Mouse (Mus musculus) liver, postnatal 0 days (tissue): ENCODE results near the gene Zfand4. TPM values are rescaled to one million over a fixed set of nuclear protein-coding genes. Genes with fewer than 3 reads are reported as not detected.

Experiments used
- ATAC-seq: fragments of 200-750 bp; cut with Nextera tagmentation; 2 replicates; pipeline ENCODE4 v1.8.0; 2017; ENCODE audit warnings: mild to moderate bottlenecking, moderate library complexity
- DNase-seq: peaks from one replicate; pipeline ENCODE4 v3.0.0-alpha.2; 2016
- H3K27ac ChIP-seq: fragments of 300-500 bp; sonication (generic); 2 replicates; pipeline ENCODE4 v1.5.1; 2014; ENCODE audit warnings: antibody characterized with exemption, moderate library complexity, mild to moderate bottlenecking, low read depth
- H3K27me3 ChIP-seq: fragments of 300-500 bp; sonication (generic); 2 replicates; pipeline ENCODE4 v1.6.1; 2014; ENCODE audit warnings: low read length, control low read depth, mixed read lengths; ENCODE audit not compliant: insufficient read depth
- H3K36me3 ChIP-seq: fragments of 300-500 bp; sonication (generic); replicated peaks from 2 replicates; pipeline ENCODE4 v1.6.1; 2014; ENCODE audit warnings: mild to moderate bottlenecking, control low read depth, low read length, moderate library complexity, mixed read lengths; ENCODE audit not compliant: insufficient read depth
- H3K4me1 ChIP-seq: fragments of 300-500 bp; sonication (generic); 2 replicates; pipeline ENCODE4 v1.6.1; 2014; ENCODE audit warnings: antibody characterized with exemption, mild to moderate bottlenecking, control low read depth; ENCODE audit not compliant: insufficient read depth
- H3K4me2 ChIP-seq: fragments of 300-500 bp; sonication (generic); 2 replicates; pipeline ENCODE4 v1.6.1; 2014; ENCODE audit warnings: low read depth, mild to moderate bottlenecking, low read length, moderate library complexity, mixed read lengths
- H3K4me3 ChIP-seq: fragments of 300-500 bp; sonication (generic); 2 replicates; pipeline ENCODE4 v1.5.1; 2014; ENCODE audit warnings: low read depth, low read length
- H3K9ac ChIP-seq: fragments of 300-500 bp; sonication (generic); replicated peaks from 2 replicates; pipeline ENCODE4 v1.6.1; 2014; ENCODE audit warnings: mild to moderate bottlenecking, moderate library complexity
- H3K9me3 ChIP-seq: fragments of 300-500 bp; sonication (generic); 2 replicates; pipeline ENCODE4 v1.6.1; 2016; ENCODE audit warnings: mild to moderate bottlenecking, control low read depth, low read length, mixed read lengths
- CTCF ChIP-seq: sonication (generic); IDR thresholded peaks from 2 replicates; pipeline ENCODE4 v1.5.1; 2016; ENCODE audit warnings: antibody characterized with exemption, low read depth
- EP300 ChIP-seq: IDR thresholded peaks from 2 replicates; pipeline ENCODE4 v1.6.1; 2016; ENCODE audit warnings: antibody characterized with exemption, low read depth, mild to moderate bottlenecking
- WGBS: fragments of 180-500 bp; shearing (Covaris S2); extraction: QIAGEN DNeasy Blood & Tissue Kit; methylation state at CpG from one replicate; pipeline ENCODE4 v1.1.7; 2014; ENCODE audit not compliant: insufficient replicate concordance; 5-methylcytosine and 5-hydroxymethylcytosine counted together
- polyA plus RNA-seq: library from polyadenylated mRNA; unstranded; fragments of >200 nt; fragmentation: Nextera tagmentation; extraction: Ambion mirVana; gene quantifications from 2 replicates; pipeline ENCODE4 v1.2.1, GENCODE M21; 2015

Gene Zfand4
- polyA plus RNA-seq, 1 experiment from 2014 or later, result 5.7 TPM

GRCm38 (mm10) chr6:116331396-116331795 is 67.4 kb downstream of the Zfand4 start:
- WGBS, result 82% methylated on average over 2 of the region's 2 CpGs
- DNase-seq, result no peak
- H3K9ac ChIP-seq, result no peak overlapping the region
- no peaks in the 10 kb centered on the region for H3K9me3 ChIP-seq
- H3K4me1 ChIP-seq, result no peaks in the 10 kb centered on the region
- ATAC-seq, result no peak
- no peaks in the 10 kb centered on the region for H3K27me3 ChIP-seq
- TF ChIP-seq EP300 (no peak), CTCF (no peak)
- 0 out of 2 replicates have a peak, but pooled peaks cover 3% of the 10 kb centered on the region for H3K36me3 ChIP-seq
- no peak overlapping the region for H3K4me3 ChIP-seq
- H3K27ac ChIP-seq, result no peak overlapping the region
- H3K4me2 ChIP-seq, result no peak overlapping the region

- whole genome bisulfite sequencing, result under 1% methylated on average over 7 of the region's 7 CpGs
- Histone ChIP-seq H3K4me1 (peaks cover 21% of the 10 kb centered on the region), H3K9me3 (no peaks in the 10 kb centered on the region), H3K9ac (peak overlapping the region; percentile 88), H3K4me2 (peak overlapping the region; percentile 83), H3K36me3 (peaks cover 7% of the 10 kb centered on the region), H3K4me3 (peak overlapping the region; percentile 82), H3K27me3 (no peaks in the 10 kb centered on the region), H3K27ac (no peak overlapping the region)
- TF ChIP-seq EP300 (no peak), CTCF (no peak)
- DNase-seq (no peak), ATAC-seq (no peak)
These were observed 73.4 kb downstream of the Zfand4 start for GRCm38 (mm10) chr6:116337466-116337834.

GRCm38 (mm10) chr6:116337835-116338501 is 73.9 kb downstream of the Zfand4 start, which contains the start of gene March8:
Gene March8, plus strand, starts transcription at chr6:116338024.
- H3K9ac ChIP-seq, result peak within 1 kb of the TSS; percentile 88
- H3K27ac ChIP-seq, result peak within 1 kb of the TSS; percentile 92
- peak; percentile 98 for ATAC-seq
- no peaks in the 10 kb centered on the region for H3K27me3 ChIP-seq
- DNase-seq, result peak; percentile 93
- no peak for TF ChIP-seq CTCF
- no peak for TF ChIP-seq EP300
- peak within 1 kb of the TSS; percentile 82 for H3K4me3 ChIP-seq
- peaks cover 21% of the 10 kb centered on the region for H3K4me1 ChIP-seq
- WGBS, result 2% methylated on average over 74 of the region's 75 CpGs
- peak within 1 kb of the TSS; percentile 83 for H3K4me2 ChIP-seq
- H3K36me3 ChIP-seq, result peaks cover 7% of the 10 kb centered on the region
- H3K9me3 ChIP-seq, result no peaks in the 10 kb centered on the region

- Histone ChIP-seq H3K27ac (peak overlapping the region; percentile 92), H3K9me3 (no peaks in the 10 kb centered on the region), H3K4me1 (peaks cover 21% of the 10 kb centered on the region), H3K27me3 (no peaks in the 10 kb centered on the region), H3K36me3 (peaks cover 7% of the 10 kb centered on the region), H3K9ac (peak overlapping the region; percentile 88), H3K4me2 (peak overlapping the region; percentile 83), H3K4me3 (peak overlapping the region; percentile 82)
- DNase-seq (no peak), ATAC-seq (no peak)
- 5% methylated on average over 8 of the region's 8 CpGs for WGBS
- TF ChIP-seq EP300, result no peak
- TF ChIP-seq CTCF, result no peak
These were observed 74.5 kb downstream of the Zfand4 start for GRCm38 (mm10) chr6:116338520-116338919.

GRCm38 (mm10) chr6:116339088-116339487 is 75.1 kb downstream of the Zfand4 start:
- Histone ChIP-seq H3K27me3 (no peaks in the 10 kb centered on the region), H3K27ac (0 out of 2 replicates have a peak overlapping the region, but pooled peaks have one; percentile 49), H3K4me1 (peaks cover 21% of the 10 kb centered on the region), H3K9me3 (no peaks in the 10 kb centered on the region), H3K36me3 (peaks cover 7% of the 10 kb centered on the region), H3K4me2 (peak overlapping the region; percentile 83), H3K9ac (peak overlapping the region; percentile 88; the same call in 1 of the 2 replicates), H3K4me3 (peak overlapping the region; percentile 82)
- ATAC-seq (no peak), DNase-seq (no peak)
- WGBS, result 60% methylated on average over 5 of the region's 5 CpGs
- no peak for TF ChIP-seq CTCF
- no peak for TF ChIP-seq EP300

- TF ChIP-seq EP300 (peak; percentile 64), CTCF (no peak)
- Histone ChIP-seq H3K4me2 (peak overlapping the region; percentile 83), H3K9ac (0 out of 2 replicates have a peak overlapping the region, but pooled peaks have one; percentile 44)
These were observed 76.5 kb downstream of the Zfand4 start for GRCm38 (mm10) chr6:116340521-116340920.

More at GRCm38 (mm10) chr6:116340521-116340920, 76.5 kb downstream of the Zfand4 start:
- Histone ChIP-seq H3K4me1 (peaks cover 21% of the 10 kb centered on the region), H3K36me3 (peaks cover 7% of the 10 kb centered on the region), H3K9me3 (no peaks in the 10 kb centered on the region), H3K27me3 (no peaks in the 10 kb centered on the region), H3K27ac (no peak overlapping the region), H3K4me3 (0 out of 2 replicates have a peak overlapping the region, but pooled peaks have one; percentile 11)
- 45% methylated on average over 1 of the region's 1 CpGs for WGBS
- no peak for ATAC-seq
- DNase-seq, result no peak
